In the genomic region with DNA sequence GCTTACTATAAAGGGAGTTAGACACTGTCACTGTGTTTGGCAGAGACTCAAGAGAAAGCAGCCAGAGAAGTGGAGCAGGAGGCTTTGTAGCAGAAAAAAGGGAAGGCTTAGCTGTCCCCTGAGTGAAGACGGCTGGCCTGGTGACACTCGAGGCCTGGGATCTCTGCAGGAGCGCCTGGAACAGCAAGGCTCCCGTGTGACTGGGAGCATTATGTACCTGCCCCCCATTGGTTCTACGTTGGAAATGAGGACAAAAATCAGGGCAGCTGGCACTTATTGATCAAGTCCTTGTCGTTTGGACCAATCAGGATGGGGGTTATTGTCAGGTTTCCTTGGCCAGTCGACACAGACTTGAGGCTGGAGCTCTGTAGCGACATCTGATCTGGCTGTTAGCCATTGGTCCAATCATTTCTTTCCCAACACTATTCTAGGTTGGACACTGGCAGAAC, we compare ENCODE assay signal across 9 mouse cellular contexts.
DNase-seq lines count a peak whose midpoint lies in the region; ATAC-seq lines count a peak whose summit lies in the region.
"Had no signal": no experiment of that assay in that cellular context is flagged by ENCODE, and none has a peak within 500 bp of the region (broad histone marks: within the 10 kb centered on the region; RNA-seq: fewer than 3 reads in every experiment).

No protein-coding gene starts in this region.

- no peak overlapping the region for H3K4me2 ChIP-seq in kidney, embryonic 14.5 days (replicated peaks; ENCODE audit: low read depth, low read length)

- H3K9ac ChIP-seq in kidney, embryonic 14.5 days (ENCODE audit: low read depth, low read length): no peak overlapping the region

- peak; percentile 54 for DNase-seq in kidney, postnatal 10 days
- peak; percentile 84 for DNase-seq in brain, adult 2 months (ENCODE audit: low read depth, low spot score)
- DNase-seq in cerebellum, adult 9-10 months: peak; percentile 61
- peak; percentile 18 to 25 for DNase-seq in left cerebral cortex, postnatal 36 days (ENCODE audit: low spot score in 2 of 2)
- DNase-seq in spleen, adult 18-20 months: no peak

- no peaks in the 10 kb centered on the region for H3K36me3 ChIP-seq in kidney, embryonic 14.5 days (ENCODE audit: control insufficient read depth, insufficient read depth, low read length)

- H3K27me3 ChIP-seq in kidney, embryonic 14.5 days (ENCODE audit: control insufficient read depth, insufficient read depth, low read length): no peaks in the 10 kb centered on the region

- no peak for ATAC-seq in kidney, embryonic 14.5 days (ENCODE audit: low FRiP score, low TSS enrichment)
- ATAC-seq in erythroblast, adult 5-6 weeks (replicated peaks; ENCODE audit: low FRiP score, poor library complexity, severe bottlenecking): no peak

- 66% methylated on average over 8 of the region's 8 CpGs for WGBS in kidney, embryonic 14.5 days

- H3K27ac ChIP-seq in kidney, embryonic 14.5 days (ENCODE audit: low read depth, low read length): no peak overlapping the region
- H3K27ac ChIP-seq: heart, adult 2 months had no signal

- H3K4me1 ChIP-seq in kidney, embryonic 14.5 days (ENCODE audit: control insufficient read depth, insufficient read depth, low read length): no peaks in the 10 kb centered on the region

- no peaks in the 10 kb centered on the region for H3K9me3 ChIP-seq in kidney, embryonic 14.5 days (ENCODE audit: control insufficient read depth, low read length)

- intact Hi-C loops in left cerebral cortex, postnatal 36 days (cut with DNase I): no loop called here

- no peak overlapping the region for H3K4me3 ChIP-seq in kidney, embryonic 14.5 days (ENCODE audit: low read length)
- H3K4me3 ChIP-seq: heart, adult 2 months; myocyte had no signal

Comparison
In these comparisons a context has a peak if more than half of its experiments do, and no peak if none do; other contexts are left out.
1. DNase-seq: peak in kidney, postnatal 10 days (single experiment), brain, adult 2 months (single experiment), cerebellum, adult 9-10 months (single experiment) and left cerebral cortex, postnatal 36 days (2 of 2); none in spleen, adult 18-20 months (0 of 2).